Mouse (Mus musculus) adrenal gland, adult 2 months (tissue): Measurements from ENCODE around the gene Btbd9. TPM values are rescaled to one million over a fixed set of nuclear protein-coding genes. Genes with fewer than 3 reads are reported as not detected.

Source experiments
- DNase-seq: peaks from one replicate; pipeline ENCODE4 v3.0.0; 2021
- polyA plus RNA-seq: library from polyadenylated mRNA; depleted of rRNA; stranded (reverse); fragments of >200 nt; gene quantifications from 2 replicates; pipeline ENCODE4 v1.2.3, GENCODE M21; 2012
- total RNA-seq, 2 experiments: library from RNA; stranded (reverse); gene quantifications; 2 replicates each; pipeline ENCODE4 v1.2.3; 2021

Btbd9 gene
- total and polyA plus RNA-seq, 3 experiments, result 16.5 to 48.5 (median 32.7) TPM

GRCm38 (mm10) chr17:30278596-30279378 is 297.5 kb downstream of the Btbd9 start:
- no peak for DNase-seq

- no peak for DNase-seq
Observed at GRCm38 (mm10) chr17:30276477-30276876, 299.8 kb downstream of the Btbd9 start.

- no peak for DNase-seq
Observed at GRCm38 (mm10) chr17:30272769-30273168, 303.5 kb downstream of the Btbd9 start.

GRCm38 (mm10) chr17:30269136-30270063 is 306.9 kb downstream of the Btbd9 start:
- DNase-seq, result no peak

- DNase-seq, result no peak
Observed at GRCm38 (mm10) chr17:30268456-30268855, 307.8 kb downstream of the Btbd9 start.

- DNase-seq, result no peak
Observed at GRCm38 (mm10) chr17:30267432-30267973, 308.8 kb downstream of the Btbd9 start.

- no peak for DNase-seq
Observed at GRCm38 (mm10) chr17:30263535-30263934, 312.8 kb downstream of the Btbd9 start.

- DNase-seq, result no peak
Observed at GRCm38 (mm10) chr17:30262943-30263342, 313.3 kb downstream of the Btbd9 start.

- no peak for DNase-seq
Observed at GRCm38 (mm10) chr17:30262440-30262839, 313.8 kb downstream of the Btbd9 start.

- DNase-seq, result no peak
Observed at GRCm38 (mm10) chr17:30261983-30262340, 314.3 kb downstream of the Btbd9 start.

- DNase-seq, result no peak
Observed at GRCm38 (mm10) chr17:30261307-30261982, 314.8 kb downstream of the Btbd9 start.

- no peak for DNase-seq
Observed at GRCm38 (mm10) chr17:30260641-30261306, 315.5 kb downstream of the Btbd9 start.

GRCm38 (mm10) chr17:30259938-30260337 is 316.4 kb downstream of the Btbd9 start:
- DNase-seq, result no peak

- no peak for DNase-seq
Observed at GRCm38 (mm10) chr17:30258480-30258879, 317.8 kb downstream of the Btbd9 start.

GRCm38 (mm10) chr17:30255928-30256560 is 320.2 kb downstream of the Btbd9 start:
- peak; percentile 41 for DNase-seq

- DNase-seq, result no peak
Observed at GRCm38 (mm10) chr17:30253924-30254323, 322.4 kb downstream of the Btbd9 start.

GRCm38 (mm10) chr17:30253028-30253427 is 323.3 kb downstream of the Btbd9 start:
- no peak for DNase-seq

GRCm38 (mm10) chr17:30245308-30245706 is 331.0 kb downstream of the Btbd9 start:
- peak; percentile 54 for DNase-seq

- DNase-seq, result no peak
Observed at GRCm38 (mm10) chr17:30244651-30245307, 331.5 kb downstream of the Btbd9 start.

GRCm38 (mm10) chr17:30243540-30243939 is 332.7 kb downstream of the Btbd9 start:
- peak; percentile 47 for DNase-seq
